Mouse (Mus musculus) megakaryocyte, embryonic 14.5 days (primary cell): ENCODE results near the gene Nacc1.

Experiments used
- FLI1 ChIP-seq: IDR thresholded peaks from 2 replicates; pipeline ENCODE4 v1.6.1; 2012; ENCODE audit warnings: low read length, inconsistent platforms, mixed read lengths
- GATA1 ChIP-seq: IDR thresholded peaks from 3 replicates; pipeline ENCODE4 v1.6.1; 2012; ENCODE audit warnings: mixed read lengths, low read length, inconsistent platforms, borderline replicate concordance

DNA sequence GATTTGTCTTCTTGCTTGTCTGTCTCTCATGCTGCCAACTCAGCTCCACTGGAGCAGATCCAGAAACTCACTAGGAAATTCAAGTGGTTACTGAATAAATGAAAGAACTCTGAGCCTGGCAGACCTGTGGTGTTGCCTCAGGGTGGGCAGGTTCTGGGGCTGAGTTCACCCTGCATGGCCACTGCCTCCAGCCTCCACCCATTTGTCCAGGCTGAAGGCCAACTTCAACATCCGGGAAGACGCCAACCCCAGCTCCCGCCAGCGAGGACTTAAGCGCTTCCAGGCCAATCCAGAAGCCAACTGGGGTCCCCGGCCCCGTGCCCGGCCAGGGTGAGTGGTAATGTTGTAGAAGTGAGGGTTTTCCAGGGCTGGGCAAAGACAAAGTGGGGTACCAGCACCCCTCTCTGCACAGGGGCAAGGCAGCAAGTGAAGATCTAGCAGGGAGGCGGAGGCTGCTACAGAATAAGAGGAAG, 11.3 kb upstream of the Nacc1 start:
- TF ChIP-seq GATA1 (no peak), FLI1 (no peak)
